Mouse (Mus musculus) stomach, postnatal 0 days (tissue): ENCODE measurements around the gene Gas2.

Source experiments
- CTCF ChIP-seq: IDR thresholded peaks from 2 replicates; pipeline ENCODE4 v1.5.1; 2016; ENCODE audit warnings: antibody characterized with exemption, low read depth, mild to moderate bottlenecking, moderate library complexity
- EP300 ChIP-seq: optimal IDR thresholded peaks from 2 replicates; pipeline ENCODE3; 2016; ENCODE audit warnings: antibody characterized with exemption

- TF ChIP-seq CTCF (peak; percentile 81), EP300 (no peak)
Measured at GRCm38 (mm10) chr7:52037600-52038582, 176.1 kb downstream of the Gas2 start.
